Mouse (Mus musculus) hindbrain, embryonic 13.5 days (tissue): ENCODE data around the gene Ints11. TPM values are rescaled to one million over a fixed set of nuclear protein-coding genes. Genes with fewer than 3 reads are reported as not detected.

ENCODE experiments used
- microRNA-seq: library from miRNA; unstranded; fragments of <30 nt; microRNA quantifications from one replicate; pipeline ENCODE4, GENCODE M21; 2016
- polyA plus RNA-seq: library from polyadenylated mRNA; unstranded; fragments of >200 nt; fragmentation: Nextera tagmentation; extraction: Ambion mirVana; gene quantifications from 2 replicates; pipeline ENCODE4 v1.2.1, GENCODE M21; 2015

Ints11 gene
- polyA plus RNA-seq, 1 experiment from 2014 or later, result 74.8 TPM

Small RNA genes within 50 kb of the gene (microRNA-seq; reads per million reads assigned to microRNA genes)
- not detected for gene Gm22991

Other genes with a start within 250 kb of the Ints11 start
- 65.2 and 65.8 TPM in 2 replicates for gene Cdk11b, start 244.7 kb upstream of the Ints11 start, polyA plus RNA-seq
- gene Gm10563, start 224.1 kb upstream of the Ints11 start, polyA plus RNA-seq, result not detected in 2 replicates
- 3.9 and 4.5 TPM in 2 replicates for gene Mmp23, start 216.2 kb upstream of the Ints11 start, polyA plus RNA-seq
- gene Mib2, start 200.3 kb upstream of the Ints11 start, polyA plus RNA-seq, result 39.4 and 40.3 TPM in 2 replicates
- 7.5 and 7.9 TPM in 2 replicates for gene Fndc10, start 175.2 kb upstream of the Ints11 start, polyA plus RNA-seq
- gene Ssu72, start 164.7 kb upstream of the Ints11 start, polyA plus RNA-seq, result 171 and 177 TPM in 2 replicates
- 11.6 and 12.0 TPM in 2 replicates for gene Tmem240, start 134.7 kb upstream of the Ints11 start, polyA plus RNA-seq
- gene Atad3a, start 108.5 kb upstream of the Ints11 start, polyA plus RNA-seq, result 78.1 and 82.3 TPM in 2 replicates
- 23.2 and 24.4 TPM in 2 replicates for gene Vwa1, start 94.8 kb upstream of the Ints11 start, polyA plus RNA-seq
- 0.49 and 0.62 TPM in 2 replicates for gene Tmem88b, start 83.7 kb upstream of the Ints11 start, polyA plus RNA-seq
- not detected in 2 replicates for gene Ankrd65, start 79.1 kb upstream of the Ints11 start, polyA plus RNA-seq
- gene Mrpl20, start 66.7 kb upstream of the Ints11 start, polyA plus RNA-seq, result 253 and 261 TPM in 2 replicates
- 171 and 173 TPM in 2 replicates for gene Ccnl2, start 57.1 kb upstream of the Ints11 start, polyA plus RNA-seq
- gene Aurkaip1, start 38.3 kb upstream of the Ints11 start, polyA plus RNA-seq, result 142 and 148 TPM in 2 replicates
- gene Mxra8, start 29.9 kb upstream of the Ints11 start, polyA plus RNA-seq, result 30.8 and 34.4 TPM in 2 replicates
- 7.8 and 8.5 TPM in 2 replicates for gene Dvl1, start 22.1 kb upstream of the Ints11 start, polyA plus RNA-seq
- 0.47 and 0.57 TPM in 2 replicates for gene Tas1r3, start 6.2 kb upstream of the Ints11 start, polyA plus RNA-seq
- 23.3 and 24.1 TPM in 2 replicates for gene Cptp, start 106 bp upstream of the Ints11 start, polyA plus RNA-seq
- 52.6 and 54.8 TPM in 2 replicates for gene Pusl1, start 22.2 kb downstream of the Ints11 start, polyA plus RNA-seq
- 71.0 and 77.0 TPM in 2 replicates for gene Acap3, start 22.3 kb downstream of the Ints11 start, polyA plus RNA-seq
- gene Ube2j2, start 74.3 kb downstream of the Ints11 start, polyA plus RNA-seq, result 123 and 127 TPM in 2 replicates
- gene C1qtnf12, start 92.8 kb downstream of the Ints11 start, polyA plus RNA-seq, result 9.2 and 12.3 TPM in 2 replicates
- gene B3galt6, start 123.1 kb downstream of the Ints11 start, polyA plus RNA-seq, result 26.6 and 27.6 TPM in 2 replicates
- gene Sdf4, start 123.3 kb downstream of the Ints11 start, polyA plus RNA-seq, result 126 and 127 TPM in 2 replicates
- 0.55 and 1.0 TPM in 2 replicates for gene Tnfrsf4, start 144.3 kb downstream of the Ints11 start, polyA plus RNA-seq
- 2.3 and 2.9 TPM in 2 replicates for gene Tnfrsf18, start 156.6 kb downstream of the Ints11 start, polyA plus RNA-seq
- not detected in 2 replicates for gene Ttll10, start 189.9 kb downstream of the Ints11 start, polyA plus RNA-seq
- gene 9430015G10Rik, start 240.4 kb downstream of the Ints11 start, polyA plus RNA-seq, result 32.1 and 32.7 TPM in 2 replicates